8 mouse cellular contexts compared by ENCODE assay signal in genomic region chr6:37464585-37464984, GRCm38 (mm10). TPM values are rescaled to one million over a fixed set of nuclear protein-coding genes. Genes with fewer than 3 reads are reported as not detected.
DNase-seq lines count a peak whose midpoint lies in the region; ATAC-seq and TF ChIP-seq lines count a peak whose summit lies in the region.

No protein-coding gene starts in this region.

- H3K36me3 ChIP-seq in heart, adult 2 months (ENCODE audit: control insufficient read depth, insufficient read depth, low read length), result no peaks in the 10 kb centered on the region
- no peaks in the 10 kb centered on the region for H3K36me3 ChIP-seq in ES-Bruce4 (ENCODE audit: control insufficient read depth, insufficient read depth, low read length, poor library complexity, severe bottlenecking)
- H3K36me3 ChIP-seq in heart, embryonic 14.5 days (ENCODE audit: control insufficient read depth, insufficient read depth, low read length), result no peaks in the 10 kb centered on the region
- H3K36me3 ChIP-seq in liver, embryonic 15.5 days (replicated peaks), result no peaks in the 10 kb centered on the region
- H3K36me3 ChIP-seq in stomach, postnatal 0 days (ENCODE audit: control insufficient read depth, insufficient read depth, low read length), result no peaks in the 10 kb centered on the region

- intact Hi-C loops in heart, adult 2 months (cut with DNase I), result no loop called here
- intact Hi-C loops in heart, postnatal 14 days (cut with DNase I), result loop anchor here (2.0 to 10.0 kb wide), 3 partner anchors 410 to 600 kb away; partner anchors contain the start of gene Trim24

- no peak for TF ChIP-seq POLR2A in heart, adult 2 months (IDR thresholded peaks at IDR 0.05; ENCODE audit: insufficient read depth, low read depth, low read length)
- TF ChIP-seq POLR2A in ES-Bruce4 (IDR thresholded peaks at IDR 0.05; ENCODE audit: insufficient read depth, low read length), result no peak

- peak overlapping the region; percentile 58 for H3K9ac ChIP-seq in heart, adult 2 months (ENCODE audit: low read depth, low read length)
- H3K9ac ChIP-seq in ES-Bruce4 (ENCODE audit: low read depth, poor library complexity, severe bottlenecking), result no peak overlapping the region
- peak overlapping the region; percentile 61 for H3K9ac ChIP-seq in heart, embryonic 14.5 days (ENCODE audit: low read length)
- no peak overlapping the region; the same call in 1 of the 2 replicates for H3K9ac ChIP-seq in liver, embryonic 15.5 days
- no peak overlapping the region for H3K9ac ChIP-seq in stomach, postnatal 0 days (ENCODE audit: low read length)

- H3K4me2 ChIP-seq in heart, embryonic 14.5 days (ENCODE audit: low read length), result peak overlapping the region; percentile 68
- H3K4me2 ChIP-seq in liver, embryonic 15.5 days, result peak overlapping the region; percentile 65
- H3K4me2 ChIP-seq in stomach, postnatal 0 days (replicated peaks; ENCODE audit: low read depth), result peak overlapping the region; percentile 44

- ATAC-seq in heart, embryonic 14.5 days (ENCODE audit: insufficient number of reproducible peaks, insufficient read depth, low FRiP score, low read depth), result no peak; the same call in 1 of the 2 replicates
- ATAC-seq in liver, embryonic 15.5 days (ENCODE audit: insufficient read depth), result no peak
- no peak for ATAC-seq in stomach, postnatal 0 days (ENCODE audit: low FRiP score, low TSS enrichment)

- WGBS in heart, adult 2 months, result 2% methylated on average over 5 of the region's 5 CpGs
- 3% methylated on average over 5 of the region's 5 CpGs for WGBS in heart, embryonic 14.5 days
- 5% methylated on average over 5 of the region's 5 CpGs for WGBS in liver, embryonic 15.5 days (ENCODE audit: insufficient replicate concordance)
- under 1% methylated on average over 5 of the region's 5 CpGs for WGBS in stomach, postnatal 0 days

- peaks cover 7% of the 10 kb centered on the region for H3K4me1 ChIP-seq in heart, adult 2 months (ENCODE audit: control insufficient read depth, insufficient read depth, low read length)
- H3K4me1 ChIP-seq in ES-Bruce4 (ENCODE audit: control insufficient read depth, insufficient read depth, low read length), result no peaks in the 10 kb centered on the region
- H3K4me1 ChIP-seq in heart, embryonic 14.5 days (ENCODE audit: control insufficient read depth in 2 of 2, insufficient read depth in 2 of 2, low read length in 2 of 2), result peaks cover 2 to 4% of the 10 kb centered on the region in 2 experiments; a peak in 3 of 4 replicates
- peaks cover 7% of the 10 kb centered on the region for H3K4me1 ChIP-seq in liver, embryonic 15.5 days (replicated peaks)
- H3K4me1 ChIP-seq in stomach, postnatal 0 days (replicated peaks; ENCODE audit: control insufficient read depth, insufficient read depth), result no peaks in the 10 kb centered on the region

- H3K27me3 ChIP-seq in heart, adult 2 months (ENCODE audit: control insufficient read depth, insufficient read depth, low read length), result no peaks in the 10 kb centered on the region
- no peaks in the 10 kb centered on the region; the same call in 1 of the 2 replicates for H3K27me3 ChIP-seq in ES-Bruce4 (ENCODE audit: control insufficient read depth, insufficient read depth, low read length, poor library complexity, severe bottlenecking)
- H3K27me3 ChIP-seq in heart, embryonic 14.5 days (ENCODE audit: control insufficient read depth, insufficient read depth, low read length), result no peaks in the 10 kb centered on the region
- H3K27me3 ChIP-seq in liver, embryonic 15.5 days, result no peaks in the 10 kb centered on the region
- no peaks in the 10 kb centered on the region for H3K27me3 ChIP-seq in stomach, postnatal 0 days (ENCODE audit: control insufficient read depth, insufficient read depth, low read length)

- H3K9me3 ChIP-seq in ES-Bruce4 (replicated peaks; ENCODE audit: control insufficient read depth, insufficient read depth, low read length, poor library complexity, severe bottlenecking), result no peaks in the 10 kb centered on the region
- no peaks in the 10 kb centered on the region for H3K9me3 ChIP-seq in heart, embryonic 14.5 days (ENCODE audit: control insufficient read depth, low read length)
- H3K9me3 ChIP-seq in liver, embryonic 15.5 days (replicated peaks), result no peaks in the 10 kb centered on the region
- H3K9me3 ChIP-seq in stomach, postnatal 0 days (ENCODE audit: control insufficient read depth, low read length), result no peaks in the 10 kb centered on the region

- H3K79me2 ChIP-seq in heart, adult 2 months (replicated peaks; ENCODE audit: control insufficient read depth, insufficient read depth, low read length), result no peaks in the 10 kb centered on the region

- H3K27ac ChIP-seq in heart, adult 2 months, result peak overlapping the region; percentile 54
- H3K27ac ChIP-seq in ES-Bruce4 (ENCODE audit: insufficient read depth, low read length), result no peak overlapping the region
- peak overlapping the region; percentile 33 to 62; a peak in 2 of 4 replicates for H3K27ac ChIP-seq in heart, embryonic 14.5 days (replicated peaks in 1 of 2; ENCODE audit: control insufficient read depth in 1 of 2, insufficient read depth in 1 of 2, low read depth in 2 of 2, low read length in 2 of 2)
- no peak overlapping the region for H3K27ac ChIP-seq in liver, embryonic 15.5 days (replicated peaks)
- no peak overlapping the region for H3K27ac ChIP-seq in stomach, postnatal 0 days (replicated peaks)

- H3K4me3 ChIP-seq in heart, adult 2 months, result peak overlapping the region; percentile 40
- peak overlapping the region; percentile 63 for H3K4me3 ChIP-seq in ES-Bruce4 (ENCODE audit: low read depth, low read length)
- H3K4me3 ChIP-seq in heart, embryonic 14.5 days (ENCODE audit: control insufficient read depth in 1 of 2, insufficient read depth in 1 of 2, low read depth in 1 of 2, low read length in 2 of 2), result peak overlapping the region; percentile 45 to 52
- H3K4me3 ChIP-seq in liver, embryonic 15.5 days (replicated peaks), result peak overlapping the region; percentile 54
- H3K4me3 ChIP-seq in stomach, postnatal 0 days (ENCODE audit: low read depth, low read length), result peak overlapping the region; percentile 22

- TF ChIP-seq CTCF in heart, adult 2 months (IDR thresholded peaks at IDR 0.05), result no peak
- TF ChIP-seq CTCF in ES-Bruce4 (IDR thresholded peaks at IDR 0.05; ENCODE audit: low read depth, low read length), result no peak
- no peak for TF ChIP-seq CTCF in stomach, postnatal 0 days (IDR thresholded peaks at IDR 0.05; ENCODE audit: low read depth)

- DNase-seq in heart, adult 2 months, result no peak
- no peak for DNase-seq in heart, postnatal 14 days
- DNase-seq in stomach, postnatal 0 days (ENCODE audit: low spot score), result no peak
- no peak for DNase-seq in kidney, adult 8-10 months
- no peak for DNase-seq in cerebellum, postnatal 4 days (ENCODE audit: low spot score in 2 of 2)

- no peak for TF ChIP-seq EP300 in heart, adult 2 months (IDR thresholded peaks at IDR 0.05; ENCODE audit: insufficient read depth, low read depth, low read length)
- TF ChIP-seq EP300 in ES-Bruce4 (IDR thresholded peaks at IDR 0.05; ENCODE audit: insufficient read depth, low read depth, low read length), result no peak
- no peak for TF ChIP-seq EP300 in stomach, postnatal 0 days (optimal IDR thresholded peaks at IDR 0.05)

RNA-seq across cellular contexts. Expression of gene Creb3l2, which starts 22.6 kb away (rescaled TPM):
- total RNA-seq in heart, adult 2 months (2021), result 10 to 100 TPM; 20.5 to 26.5 TPM
- polyA plus RNA-seq in heart, adult 2 months (2012; rRNA removed), result 16.7 and 19.2 TPM in 2 replicates
- total RNA-seq in heart, postnatal 14 days (2021), result 10 to 100 TPM; 27.4 to 29.5 TPM
- 10.2 and 10.3 TPM in 2 replicates for polyA plus RNA-seq in ES-Bruce4 (2011; ENCODE audit: insufficient read depth, insufficient read length, low read depth, missing spikeins)
- polyA plus RNA-seq in heart, embryonic 14.5 days (2014; fragmentation: Nextera tagmentation; extraction: Ambion mirVana), result 36.8 and 39.9 TPM in 2 replicates
- polyA plus RNA-seq in liver, embryonic 15.5 days (2015; fragmentation: Nextera tagmentation; extraction: Ambion mirVana), result 3.0 and 3.8 TPM in 2 replicates
- polyA plus RNA-seq in stomach, postnatal 0 days (2015; fragmentation: Nextera tagmentation; extraction: Ambion mirVana), result 8.3 and 8.5 TPM in 2 replicates

Comparison
In these comparisons a context has a peak if more than half of its experiments do, and no peak if none do; other contexts are left out.
1. H3K27ac ChIP-seq: peak in heart, adult 2 months (single experiment) and heart, embryonic 14.5 days (2 of 2); none in ES-Bruce4 (single experiment), liver, embryonic 15.5 days (single experiment) and stomach, postnatal 0 days (single experiment).
2. H3K9ac ChIP-seq: peak in heart, adult 2 months (single experiment) and heart, embryonic 14.5 days (single experiment); none in ES-Bruce4 (single experiment), liver, embryonic 15.5 days (single experiment) and stomach, postnatal 0 days (single experiment).
3. Peak in every context shown above with its lines, with median percentiles within 50 percentile points of each other: H3K4me3 ChIP-seq and H3K4me2 ChIP-seq.